Mouse (Mus musculus) small intestine, adult 2 months (tissue): ENCODE data around the gene Usf2.

Experiments
- CTCF ChIP-seq: fragments of 200-500 bp; IDR thresholded peaks from 2 replicates; pipeline ENCODE4 v1.5.1; 2012; ENCODE audit warnings: low read depth, mild to moderate bottlenecking, control low read depth, inconsistent platforms, low read length, moderate library complexity, mixed read lengths; ENCODE audit not compliant: insufficient replicate concordance, insufficient read length; ENCODE audit errors: extremely low read depth
- POLR2A ChIP-seq: fragments of 200-500 bp; IDR thresholded peaks from 2 replicates; pipeline ENCODE4 v1.6.1; 2012; ENCODE audit warnings: low read depth, mild to moderate bottlenecking, control low read depth, inconsistent platforms, low read length, moderate library complexity

DNA sequence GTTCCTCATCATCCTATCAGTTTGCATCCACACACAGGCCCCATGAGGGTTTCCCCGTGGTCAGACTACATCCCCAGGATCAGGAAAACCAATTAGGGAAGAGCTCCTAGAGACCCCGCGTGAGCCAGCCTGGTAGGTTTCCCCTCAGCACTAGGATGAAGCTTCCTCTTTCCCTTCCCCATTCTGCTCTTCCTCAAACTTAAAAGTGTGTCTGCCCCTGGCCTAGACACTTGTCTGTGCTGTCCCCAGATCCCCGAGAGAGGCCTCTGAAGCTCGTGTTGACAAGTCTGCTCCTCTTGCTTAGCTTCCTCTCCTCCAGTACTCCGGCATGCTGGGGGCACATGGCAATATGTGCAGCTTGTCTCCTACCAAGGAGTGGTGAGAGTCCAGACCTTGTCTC, 3.1 kb downstream of the Usf2 start:
- TF ChIP-seq CTCF, result no peak
- TF ChIP-seq POLR2A, result no peak
